In the genomic region with DNA sequence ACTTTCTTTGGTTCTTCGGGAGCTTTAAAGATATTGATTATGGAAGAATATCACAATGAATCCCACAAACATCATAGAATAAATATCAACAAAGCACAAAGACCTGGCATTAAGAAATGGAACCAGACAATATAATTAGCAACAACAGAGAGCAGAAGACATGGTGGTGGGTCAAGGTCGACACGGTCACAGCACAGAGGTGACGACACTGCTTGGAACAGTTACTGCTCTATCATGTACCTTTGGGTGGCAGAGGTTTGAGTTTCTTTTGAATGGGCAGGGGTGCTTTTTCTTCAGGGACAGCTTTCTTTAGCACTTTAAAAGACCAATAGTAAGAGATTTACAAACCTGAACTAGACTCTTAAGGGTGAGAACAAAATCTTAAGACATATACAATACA, we compare ENCODE assay signal across 23 mouse cellular contexts.
DNase-seq lines count a peak whose midpoint lies in the region; ATAC-seq lines count a peak whose summit lies in the region.
"Had no signal": no experiment of that assay in that cellular context is flagged by ENCODE, and none has a peak within 500 bp of the region (broad histone marks: within the 10 kb centered on the region; RNA-seq: fewer than 3 reads in every experiment).

No protein-coding gene starts in this region.

- H3K4me1 ChIP-seq in heart, embryonic 11.5 days (ENCODE audit: control insufficient read depth, insufficient read depth, low read length) = no peaks in the 10 kb centered on the region
- no peaks in the 10 kb centered on the region for H3K4me1 ChIP-seq in heart, embryonic 16.5 days (ENCODE audit: control insufficient read depth, insufficient read depth, low read length)
- H3K4me1 ChIP-seq in heart, embryonic 10.5 days = no peaks in the 10 kb centered on the region
- H3K4me1 ChIP-seq: embryonic facial prominence, embryonic 13.5 days; embryonic facial prominence, embryonic 15.5 days; forebrain, embryonic 10.5 days; forebrain, embryonic 12.5 days had no signal

- H3K27me3 ChIP-seq in heart, embryonic 11.5 days (ENCODE audit: control insufficient read depth, insufficient read depth, low read length) = no peaks in the 10 kb centered on the region
- no peaks in the 10 kb centered on the region for H3K27me3 ChIP-seq in heart, embryonic 16.5 days (ENCODE audit: control insufficient read depth, insufficient read depth, low read length)
- H3K27me3 ChIP-seq in heart, embryonic 10.5 days (ENCODE audit: insufficient read depth, poor library complexity, severe bottlenecking) = no peaks in the 10 kb centered on the region
- H3K27me3 ChIP-seq: embryonic facial prominence, embryonic 13.5 days; embryonic facial prominence, embryonic 15.5 days; forebrain, embryonic 12.5 days had no signal

- 80% methylated on average over 4 of the region's 4 CpGs for WGBS in heart, embryonic 11.5 days (ENCODE audit: insufficient replicate concordance)
- WGBS in heart, embryonic 16.5 days = 74% methylated on average over 4 of the region's 4 CpGs
- WGBS in heart, embryonic 10.5 days = 87% methylated on average over 4 of the region's 4 CpGs

- H3K9me3 ChIP-seq in heart, embryonic 11.5 days (replicated peaks; ENCODE audit: control insufficient read depth, low read length) = no peaks in the 10 kb centered on the region
- H3K9me3 ChIP-seq in heart, embryonic 16.5 days (replicated peaks; ENCODE audit: control insufficient read depth, low read length) = no peaks in the 10 kb centered on the region
- no peaks in the 10 kb centered on the region for H3K9me3 ChIP-seq in heart, embryonic 10.5 days
- H3K9me3 ChIP-seq: embryonic facial prominence, embryonic 13.5 days; embryonic facial prominence, embryonic 15.5 days; forebrain, embryonic 10.5 days; forebrain, embryonic 12.5 days had no signal

- H3K36me3 ChIP-seq in heart, embryonic 11.5 days (ENCODE audit: control insufficient read depth, insufficient read depth, low read length) = no peaks in the 10 kb centered on the region
- H3K36me3 ChIP-seq in heart, embryonic 16.5 days (ENCODE audit: control insufficient read depth, insufficient read depth) = peaks cover 50% of the 10 kb centered on the region
- H3K36me3 ChIP-seq in heart, embryonic 10.5 days = peaks cover 94% of the 10 kb centered on the region
- H3K36me3 ChIP-seq: embryonic facial prominence, embryonic 13.5 days; embryonic facial prominence, embryonic 15.5 days; forebrain, embryonic 10.5 days; forebrain, embryonic 12.5 days had no signal

- peak; percentile 83 for DNase-seq in heart, adult 11 months
- no peak for DNase-seq in heart, embryonic 10.5 days (ENCODE audit: low spot score)
- DNase-seq in heart, postnatal 10 days = peak; percentile 47 to 59
- no peak for DNase-seq in heart, postnatal 14 days
- DNase-seq in urinary bladder, postnatal 36 days (ENCODE audit: low spot score in 2 of 2) = no peak
- DNase-seq: adrenal gland, adult 2 months; adrenal gland, postnatal 10 days; adrenal gland, postnatal 25 days; cerebellum, adult 11 months; cerebellum, adult 18-20 months; cerebellum, adult 8-10 months; cerebellum, adult 9-11 months; cerebellum, postnatal 14 days; cerebellum, postnatal 36 days; embryo, embryonic 11 days had no signal

- ATAC-seq in heart, embryonic 11.5 days (replicated peaks; ENCODE audit: insufficient number of reproducible peaks, low FRiP score, low TSS enrichment) = no peak
- no peak for ATAC-seq in heart, embryonic 16.5 days (replicated peaks; ENCODE audit: extremely low read depth, insufficient read depth, low FRiP score)
- ATAC-seq: forebrain, embryonic 14.5 days had no signal

- no peak overlapping the region for H3K4me3 ChIP-seq in heart, embryonic 11.5 days (ENCODE audit: low read depth, low read length)
- no peak overlapping the region for H3K4me3 ChIP-seq in heart, embryonic 16.5 days (ENCODE audit: low read length)
- no peak overlapping the region for H3K4me3 ChIP-seq in heart, embryonic 10.5 days
- H3K4me3 ChIP-seq: embryonic facial prominence, embryonic 13.5 days; embryonic facial prominence, embryonic 15.5 days; erythroblast, embryonic 14.5 days; forebrain, embryonic 10.5 days; forebrain, embryonic 12.5 days had no signal

- no peak overlapping the region for H3K9ac ChIP-seq in heart, embryonic 11.5 days (ENCODE audit: low read depth, low read length)
- H3K9ac ChIP-seq in heart, embryonic 16.5 days (ENCODE audit: low read length) = no peak overlapping the region
- H3K9ac ChIP-seq: embryonic facial prominence, embryonic 13.5 days; embryonic facial prominence, embryonic 15.5 days; forebrain, embryonic 12.5 days had no signal

- no peak overlapping the region for H3K4me2 ChIP-seq in heart, embryonic 11.5 days
- no peak overlapping the region for H3K4me2 ChIP-seq in heart, embryonic 16.5 days (ENCODE audit: low read depth, low read length)
- H3K4me2 ChIP-seq: embryonic facial prominence, embryonic 13.5 days; embryonic facial prominence, embryonic 15.5 days; forebrain, embryonic 12.5 days had no signal

- H3K27ac ChIP-seq in heart, embryonic 11.5 days (ENCODE audit: low read depth, low read length) = no peak overlapping the region
- 0 out of 2 replicates have a peak overlapping the region, but pooled peaks have one; percentile 12 for H3K27ac ChIP-seq in heart, embryonic 16.5 days (ENCODE audit: low read length)
- H3K27ac ChIP-seq in heart, embryonic 10.5 days = no peak overlapping the region
- H3K27ac ChIP-seq: embryonic facial prominence, embryonic 13.5 days; embryonic facial prominence, embryonic 15.5 days; forebrain, embryonic 10.5 days; forebrain, embryonic 12.5 days had no signal

- intact Hi-C loops in heart, postnatal 10 days (cut with DNase I) = no loop called here
- intact Hi-C loops in heart, postnatal 14 days (cut with DNase I) = no loop called here

Comparison
In these comparisons a context has a peak if more than half of its experiments do, and no peak if none do; other contexts are left out.
1. DNase-seq: peak in heart, adult 11 months (single experiment) and heart, postnatal 10 days (2 of 2); none in heart, embryonic 10.5 days (single experiment), heart, postnatal 14 days (0 of 2) and urinary bladder, postnatal 36 days (0 of 2).